Mouse (Mus musculus): ENCODE results near the gene Inhbc.

Inhbc gene

DNA sequence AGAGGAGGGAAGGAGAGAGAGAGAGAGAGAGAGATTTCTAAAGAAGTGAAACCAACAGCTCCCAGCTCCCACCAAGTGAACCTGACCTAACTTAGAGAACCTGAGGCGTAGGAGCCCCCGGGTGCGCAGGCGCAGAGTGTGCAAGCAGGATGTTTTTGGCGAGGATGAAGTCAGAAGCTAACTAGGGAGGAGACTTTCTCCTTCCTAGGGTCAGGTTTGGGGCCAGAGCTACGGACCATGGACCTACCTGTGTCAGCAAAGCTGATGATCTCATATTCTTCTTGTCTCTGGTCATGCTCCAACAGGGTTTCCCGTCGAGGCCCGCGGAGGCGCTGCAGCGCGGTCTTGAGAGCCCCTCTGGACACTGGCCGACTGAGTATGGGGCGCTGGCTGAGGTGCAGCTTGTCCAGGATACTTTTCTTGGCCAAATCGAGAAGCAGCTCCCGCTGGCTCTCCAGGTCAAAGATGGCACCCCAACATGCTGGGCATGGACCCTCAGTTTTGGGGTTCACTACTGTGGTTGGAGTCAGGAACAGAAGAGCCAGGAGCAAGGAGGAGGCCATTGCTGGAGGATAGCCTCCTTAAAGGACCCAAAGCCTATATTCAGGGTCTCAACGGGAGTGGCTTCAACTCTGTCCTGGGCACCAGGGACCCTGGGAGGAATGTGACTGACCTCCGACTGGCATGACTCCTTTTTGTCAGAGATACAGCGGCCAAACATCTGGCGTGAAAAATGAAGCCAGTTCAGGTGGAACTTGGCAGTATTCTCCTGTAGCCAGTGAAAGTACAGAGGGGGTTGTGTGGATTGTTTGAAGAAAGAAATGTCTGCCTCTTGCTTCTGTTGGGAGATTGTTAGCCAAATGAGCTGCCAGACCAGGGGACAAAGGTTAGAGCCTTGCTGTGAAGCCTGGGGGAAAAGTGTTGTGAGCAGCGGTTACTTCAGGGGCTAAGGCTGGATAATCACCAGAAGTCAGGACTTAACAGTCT is at the start of gene Inhbc:
Inhbc (minus strand) TSS at position 598 of the 987 bp plus-strand sequence.
- in situ Hi-C loops (cut with MboI) = no loop called here

DNA sequence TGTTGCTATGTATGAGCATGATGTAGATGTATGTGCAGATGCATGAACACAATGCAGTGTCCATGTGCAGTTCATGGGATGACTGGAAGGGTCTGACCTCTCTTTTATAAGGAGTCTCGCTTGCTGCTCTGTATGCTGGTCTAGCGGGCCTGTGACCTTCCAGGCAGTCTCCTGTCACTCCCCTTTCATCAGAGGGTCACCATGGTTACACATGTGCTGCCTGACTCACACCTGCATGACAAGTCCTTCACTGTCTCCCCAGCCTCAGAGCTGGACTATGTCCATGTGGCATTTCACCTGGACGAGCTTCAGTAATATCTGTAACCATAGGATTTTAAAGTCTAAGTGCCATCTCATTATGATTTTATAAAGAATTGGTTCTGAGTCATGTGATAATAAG is 43.9 kb upstream of the Inhbc start:
- in situ Hi-C loops (cut with MboI) = no loop called here

DNA sequence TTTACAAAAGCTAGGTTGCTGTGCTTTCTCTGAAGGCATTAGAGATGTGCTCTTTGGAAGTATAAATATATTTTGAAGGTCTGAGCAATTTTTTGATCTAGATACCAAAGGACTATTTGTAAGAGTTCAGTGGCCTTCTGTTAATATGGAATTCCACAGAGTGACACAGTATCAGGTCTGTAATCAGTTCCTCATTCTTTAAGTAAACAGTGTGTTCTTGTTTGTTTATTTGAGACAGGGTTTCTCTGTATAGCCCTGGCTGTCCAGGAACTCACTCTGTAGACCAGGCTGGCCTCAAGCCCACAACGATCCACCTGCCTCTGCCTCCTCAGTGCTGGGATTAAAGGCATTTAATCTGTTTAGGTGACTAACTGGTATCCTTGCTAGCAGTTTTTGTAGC is 43.4 kb upstream of the Inhbc start:
- in situ Hi-C loops (cut with MboI) = no loop called here

GRCm38 (mm10) chr10:127412776-127413175 is 42.5 kb upstream of the Inhbc start:
- in situ Hi-C loops (cut with MboI) = no loop called here

- in situ Hi-C loops (cut with MboI) = no loop called here
These were observed 41.9 kb upstream of the Inhbc start for GRCm38 (mm10) chr10:127412101-127412500.

DNA sequence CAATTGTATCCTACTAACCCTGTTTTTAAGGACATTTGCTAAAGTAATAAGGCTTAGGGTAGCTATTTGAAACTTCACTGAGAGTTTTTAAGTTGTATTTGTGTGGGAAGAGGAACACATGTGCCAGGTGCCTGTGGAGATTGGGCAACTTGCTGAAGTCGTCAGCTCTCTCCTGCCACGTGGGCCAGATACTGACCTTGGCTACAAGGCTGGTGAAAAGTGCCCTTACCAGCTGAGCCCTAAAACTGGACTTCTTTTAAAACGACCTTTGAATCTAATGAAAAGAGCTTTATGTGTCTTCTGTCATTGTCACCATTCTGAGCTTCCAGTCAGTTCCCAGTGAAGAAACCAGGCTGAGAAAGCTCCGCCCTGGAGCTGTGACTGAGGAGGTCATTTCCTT is 37.2 kb upstream of the Inhbc start:
- in situ Hi-C loops (cut with MboI) = no loop called here

DNA sequence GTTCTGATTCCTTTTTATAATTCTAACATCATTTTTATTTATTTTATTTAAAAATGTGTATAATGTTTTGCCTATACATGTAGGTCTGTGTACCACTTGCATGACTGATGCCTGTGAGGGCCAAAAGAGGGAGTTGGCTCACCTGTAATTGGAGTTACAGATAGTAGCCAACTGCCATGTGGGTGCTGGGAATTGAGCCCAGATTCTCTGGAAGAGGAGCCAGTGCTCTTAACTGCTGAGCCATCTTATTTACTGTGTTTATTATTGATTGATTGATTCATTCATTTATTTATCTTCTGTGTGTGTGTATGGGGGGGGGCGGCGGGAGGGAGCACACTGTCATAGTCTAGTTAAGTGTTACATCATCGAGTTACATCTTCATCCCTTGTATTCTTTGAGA is 34.5 kb upstream of the Inhbc start:
- in situ Hi-C loops (cut with MboI) = no loop called here

- in situ Hi-C loops (cut with MboI) = no loop called here
These were observed 21.5 kb upstream of the Inhbc start for GRCm38 (mm10) chr10:127391774-127392173.

DNA sequence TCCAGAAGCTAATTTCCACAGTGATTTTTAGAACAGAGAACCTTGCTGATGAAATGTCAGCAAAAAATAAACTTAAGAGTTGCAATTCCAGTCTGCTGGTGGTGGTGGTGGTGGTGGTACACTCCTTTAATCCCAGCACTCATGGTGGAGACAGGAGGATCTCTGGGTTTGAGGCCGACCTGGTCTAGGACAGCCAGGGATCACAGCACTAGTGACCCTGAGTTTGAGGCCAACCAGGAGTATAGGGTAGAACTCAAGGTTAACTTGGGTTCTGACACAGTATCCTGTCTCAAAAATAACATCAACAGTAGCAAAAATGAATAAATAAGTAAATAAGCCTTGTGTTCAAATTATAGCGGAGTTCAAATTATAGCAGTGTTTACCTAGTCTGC is 11.5 kb upstream of the Inhbc start:
- in situ Hi-C loops (cut with MboI) = no loop called here

GRCm38 (mm10) chr10:127380767-127381742 is 10.8 kb upstream of the Inhbc start:
- in situ Hi-C loops (cut with MboI) = no loop called here

GRCm38 (mm10) chr10:127380251-127380691 is 10.0 kb upstream of the Inhbc start, which contains the start of gene R3hdm2:
Gene R3hdm2 (plus strand): TSS chr10:127380327.
- in situ Hi-C loops (cut with MboI) = no loop called here

DNA sequence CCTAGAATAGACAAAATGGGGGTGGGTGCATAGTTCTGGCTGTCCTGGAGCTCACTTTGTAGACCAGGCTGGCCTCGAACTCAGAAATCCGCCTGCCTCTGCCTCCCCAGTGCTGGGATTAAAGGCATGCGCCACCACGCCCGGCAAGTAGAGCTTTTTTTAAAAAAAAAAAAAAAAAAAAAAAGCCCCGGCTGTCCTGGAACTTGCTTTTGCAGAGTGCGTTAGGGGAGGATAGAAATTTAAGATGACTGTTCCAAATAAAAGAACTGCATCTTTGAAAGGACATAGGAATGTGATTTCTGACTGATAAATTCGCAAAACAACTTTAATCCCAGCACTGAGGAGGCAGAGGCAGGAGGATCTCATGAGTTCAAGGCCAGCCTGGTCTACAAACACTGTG is 9.4 kb upstream of the Inhbc start:
- in situ Hi-C loops (cut with MboI) = no loop called here

DNA sequence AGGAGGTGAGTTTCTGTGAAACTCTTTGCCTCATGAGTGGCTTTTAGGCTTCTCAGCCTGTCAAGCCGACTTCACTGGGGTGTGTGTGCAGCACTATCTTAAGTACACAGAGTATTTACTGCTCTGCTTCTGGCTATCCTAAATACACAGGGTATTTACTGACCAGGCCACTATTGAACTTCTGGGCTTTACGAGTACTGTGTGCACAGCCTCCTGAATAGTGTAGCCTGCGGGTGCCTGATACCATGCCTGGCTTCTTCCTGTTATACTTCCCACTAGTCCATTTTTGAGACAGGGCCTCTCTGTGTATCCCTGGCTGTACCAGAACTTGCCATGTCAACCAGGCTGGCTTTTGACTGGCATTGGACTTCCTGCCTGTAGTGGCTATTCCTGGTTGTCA is 7.5 kb upstream of the Inhbc start:
- in situ Hi-C loops (cut with MboI) = no loop called here

GRCm38 (mm10) chr10:127371023-127371422 is 792 bp upstream of the Inhbc start:
- in situ Hi-C loops (cut with MboI) = no loop called here

DNA sequence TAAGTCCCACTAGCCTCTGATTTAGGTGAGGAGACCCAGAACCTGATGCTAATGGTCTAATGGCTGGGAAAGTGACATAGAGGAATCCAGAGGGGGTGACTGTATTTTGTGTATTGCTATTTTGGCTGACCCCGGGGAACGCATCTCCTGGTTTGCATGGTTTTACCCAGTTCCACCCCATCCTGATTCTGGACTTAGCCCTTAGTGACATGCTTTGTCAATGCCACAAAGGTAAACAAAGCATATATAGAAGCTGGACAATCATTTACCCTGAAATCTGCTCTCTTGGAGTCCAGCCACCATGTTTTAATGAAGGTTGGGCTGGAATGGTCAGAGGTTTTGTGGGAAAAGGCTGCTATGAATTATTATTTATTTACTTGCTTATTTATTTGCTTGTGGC is 2.0 kb downstream of the Inhbc start:
- in situ Hi-C loops (cut with MboI) = no loop called here

- in situ Hi-C loops (cut with MboI) = no loop called here
These were observed 3.1 kb downstream of the Inhbc start for GRCm38 (mm10) chr10:127367116-127367515.

DNA sequence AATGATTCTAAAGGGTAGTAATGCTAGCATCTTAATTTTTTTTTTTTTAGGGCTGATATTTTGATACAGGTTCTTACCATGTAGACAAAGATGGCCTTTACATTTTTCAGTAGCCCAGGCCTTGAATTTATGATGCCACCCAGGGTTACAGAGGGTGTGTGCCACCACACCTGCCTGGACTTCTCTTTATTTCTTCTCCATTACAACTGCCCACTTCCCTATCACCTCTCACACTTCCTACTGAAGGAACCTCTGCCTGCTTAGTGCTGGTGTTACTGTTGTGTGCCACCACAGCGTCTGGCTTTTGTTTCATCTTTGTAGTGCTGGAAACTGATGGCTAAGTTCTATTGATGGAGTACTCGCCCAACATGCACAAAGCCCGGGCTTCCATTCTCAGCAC is 9.5 kb downstream of the Inhbc start:
- in situ Hi-C loops (cut with MboI) = no loop called here

GRCm38 (mm10) chr10:127355336-127355735 is 14.9 kb downstream of the Inhbc start:
- in situ Hi-C loops (cut with MboI) = no loop called here

DNA sequence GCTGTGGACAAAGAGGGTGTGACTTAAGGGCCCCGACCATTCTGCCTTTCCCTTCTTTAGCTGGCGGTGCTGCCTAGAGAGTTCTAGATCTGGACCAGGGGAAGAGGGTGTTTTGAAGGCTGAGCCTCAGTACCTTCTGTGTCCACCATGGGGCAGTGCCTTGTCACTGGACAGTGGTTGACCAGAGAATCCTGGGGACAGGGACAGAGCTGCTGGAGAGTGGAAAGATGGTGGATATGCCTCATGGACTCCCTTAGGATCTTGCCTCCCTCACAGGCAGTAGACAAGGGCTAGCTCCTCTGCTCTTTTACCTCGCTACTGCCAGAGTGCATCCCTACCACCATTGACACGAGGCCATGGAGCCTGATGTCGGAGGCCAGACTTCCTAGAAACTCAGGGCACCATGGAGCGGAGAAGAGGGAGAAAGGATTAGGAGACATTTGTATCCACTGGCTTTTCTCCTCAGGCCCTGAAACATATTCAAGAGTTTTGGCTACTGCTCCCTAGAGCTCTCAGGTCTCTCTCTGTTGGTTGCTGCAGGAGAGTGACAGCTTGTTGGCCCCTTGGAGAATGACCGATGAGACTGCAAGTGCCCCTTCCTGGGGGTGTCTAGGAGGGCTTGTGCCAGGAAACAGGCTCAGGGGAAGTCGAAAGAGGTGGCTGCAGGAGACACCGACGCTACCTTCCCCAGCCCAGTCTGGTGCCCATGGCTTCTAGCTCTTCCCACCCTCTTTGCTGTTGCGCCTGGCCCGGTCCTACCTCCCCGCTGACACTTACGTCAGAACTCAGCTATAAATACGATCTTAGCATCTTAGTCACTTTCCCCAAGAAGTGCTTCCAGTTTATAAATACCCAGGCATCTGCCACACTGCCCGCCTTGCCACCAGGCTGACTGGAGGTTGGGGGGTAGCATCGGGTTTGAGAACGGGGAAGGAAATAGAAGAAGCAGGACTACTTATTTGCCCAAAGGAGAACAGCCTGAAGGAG is 16.0 kb downstream of the Inhbc start, which contains the start of gene Inhbe:
Inhbe (minus strand) TSS at position 503 of the 987 bp plus-strand sequence.
- in situ Hi-C loops (cut with MboI) = no loop called here

GRCm38 (mm10) chr10:127352766-127353165 is 17.5 kb downstream of the Inhbc start:
- in situ Hi-C loops (cut with MboI) = no loop called here

GRCm38 (mm10) chr10:127352187-127352586 is 18.0 kb downstream of the Inhbc start:
- in situ Hi-C loops (cut with MboI) = no loop called here
